Mouse (Mus musculus) intestine, postnatal 0 days (tissue): ENCODE measurements at regions not wholly inside any gene's neighbourhood (a gene's known extent, or its start where the extent isn't known, plus 50 kb on each side); places are given as distances from the start of the nearest gene placed in this dataset.

Experiments
- ATAC-seq: fragments of 200-750 bp; cut with Nextera tagmentation; 2 replicates; pipeline ENCODE4 v1.8.0; 2017; ENCODE audit warnings: mild to moderate bottlenecking, moderate TSS enrichment, moderate library complexity
- H3K27ac ChIP-seq: fragments of 300-500 bp; sonication (generic); 2 replicates; pipeline ENCODE4 v1.5.1; 2014; ENCODE audit warnings: mild to moderate bottlenecking, low read depth, low read length, moderate library complexity
- H3K27me3 ChIP-seq: fragments of 300-500 bp; sonication (generic); replicated peaks from 2 replicates; pipeline ENCODE4 v1.6.1; 2014; ENCODE audit warnings: low read length, mixed read lengths; ENCODE audit not compliant: control insufficient read depth, insufficient read depth
- H3K36me3 ChIP-seq: fragments of 300-500 bp; sonication (generic); 2 replicates; pipeline ENCODE4 v1.6.1; 2014; ENCODE audit warnings: mild to moderate bottlenecking, moderate library complexity; ENCODE audit not compliant: control insufficient read depth, insufficient read depth
- H3K4me1 ChIP-seq: fragments of 300-500 bp; sonication (generic); replicated peaks from 2 replicates; pipeline ENCODE4 v1.6.1; 2014; ENCODE audit warnings: antibody characterized with exemption, low read length, mixed read lengths; ENCODE audit not compliant: control insufficient read depth, insufficient read depth
- H3K4me2 ChIP-seq: fragments of 300-500 bp; sonication (generic); replicated peaks from 2 replicates; pipeline ENCODE4 v1.6.1; 2014; ENCODE audit warnings: low read depth, mild to moderate bottlenecking, moderate library complexity
- H3K4me3 ChIP-seq: fragments of 300-500 bp; sonication (generic); 2 replicates; pipeline ENCODE4 v1.5.1; 2014; ENCODE audit warnings: low read depth, low read length
- H3K9ac ChIP-seq: fragments of 300-500 bp; sonication (generic); 2 replicates; pipeline ENCODE4 v1.6.1; 2014; ENCODE audit warnings: mild to moderate bottlenecking, low read depth, low read length
- H3K9me3 ChIP-seq: fragments of 300-500 bp; sonication (generic); 2 replicates; pipeline ENCODE4 v1.6.1; 2016; ENCODE audit warnings: mixed run types; ENCODE audit not compliant: control insufficient read depth
- CTCF ChIP-seq: sonication (generic); IDR thresholded peaks from 2 replicates; pipeline ENCODE4 v1.5.1; 2016; ENCODE audit warnings: low read depth, mild to moderate bottlenecking, control low read depth, antibody characterized with exemption, moderate library complexity
- WGBS: fragments of 180-500 bp; shearing (Covaris S2); extraction: QIAGEN DNeasy Blood & Tissue Kit; methylation state at CpG from one replicate; pipeline ENCODE4 v1.1.7; 2014; 5-methylcytosine and 5-hydroxymethylcytosine counted together

DNA sequence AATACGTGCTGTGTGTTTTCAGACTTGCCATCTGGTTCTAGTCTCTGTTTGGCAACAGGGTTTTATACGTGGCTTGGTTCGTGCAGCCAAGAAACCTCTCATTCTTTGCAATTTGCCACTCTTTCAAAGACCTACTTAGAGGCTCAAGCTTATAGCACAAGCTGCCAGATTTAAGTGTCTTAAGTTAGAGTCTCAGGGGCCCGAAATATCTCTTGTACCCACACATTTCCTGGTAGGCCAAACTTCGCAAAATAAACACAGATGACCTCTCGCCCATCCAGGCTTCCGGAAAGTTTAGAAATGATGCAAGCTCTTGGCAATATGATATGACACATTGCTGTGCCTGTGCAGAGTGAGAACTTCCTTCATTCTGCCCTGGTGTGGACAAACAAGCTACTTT is 54.8 kb upstream of the Fndc3b start:
- Histone ChIP-seq H3K27me3 (no peaks in the 10 kb centered on the region), H3K4me3 (no peak overlapping the region), H3K36me3 (no peaks in the 10 kb centered on the region), H3K4me2 (no peak overlapping the region), H3K4me1 (no peaks in the 10 kb centered on the region), H3K9me3 (no peaks in the 10 kb centered on the region), H3K9ac (no peak overlapping the region), H3K27ac (no peak overlapping the region)
- no peak for TF ChIP-seq CTCF
- WGBS, result 55% methylated on average over 7 of the region's 7 CpGs
- no peak for ATAC-seq

DNA sequence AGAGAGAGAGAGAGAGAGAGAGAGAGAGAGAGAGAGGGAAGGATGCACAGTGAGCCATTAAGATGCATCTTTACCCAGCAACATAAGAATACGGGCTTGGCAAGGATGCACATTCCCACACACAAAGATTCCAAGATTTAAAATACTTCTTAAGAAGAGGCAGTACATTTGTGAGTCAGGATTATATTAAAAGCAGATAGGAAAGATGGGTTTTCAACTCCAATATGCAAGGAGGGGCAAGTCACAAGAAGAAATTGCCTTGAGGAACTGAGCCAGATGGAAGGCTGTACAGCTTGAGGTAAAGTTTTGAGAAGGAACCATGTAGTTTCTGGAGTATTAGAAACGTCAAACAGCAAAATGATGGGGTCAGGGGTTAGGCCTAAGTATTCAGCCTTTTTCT is 53.4 kb upstream of the Fndc3b start:
- H3K9ac ChIP-seq, result no peak overlapping the region
- 67% methylated on average over 2 of the region's 2 CpGs for WGBS
- no peak overlapping the region for H3K4me3 ChIP-seq
- no peaks in the 10 kb centered on the region for H3K4me1 ChIP-seq
- no peak overlapping the region for H3K27ac ChIP-seq
- no peak overlapping the region for H3K4me2 ChIP-seq
- no peaks in the 10 kb centered on the region for H3K36me3 ChIP-seq
- no peaks in the 10 kb centered on the region for H3K9me3 ChIP-seq
- no peak for ATAC-seq
- no peaks in the 10 kb centered on the region for H3K27me3 ChIP-seq
- TF ChIP-seq CTCF, result no peak

DNA sequence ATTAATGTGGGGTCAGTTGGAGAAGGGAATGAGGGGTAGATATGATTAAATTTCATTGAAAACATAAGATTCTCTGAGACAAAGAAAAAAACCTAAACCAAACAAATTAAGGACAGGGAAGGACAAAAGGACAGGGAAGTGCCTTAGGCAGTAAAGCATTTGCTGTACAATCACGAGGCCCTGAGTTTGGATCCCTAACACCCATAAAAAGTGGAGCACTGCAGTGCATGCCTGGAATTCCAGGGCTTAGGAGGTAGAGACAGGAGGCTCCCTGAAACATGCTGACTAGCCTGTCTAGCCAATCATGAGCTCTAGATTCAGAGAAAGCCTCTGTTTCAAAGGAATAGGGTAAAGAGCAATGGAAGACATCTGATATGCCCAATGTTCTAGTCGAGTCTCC is 49.9 kb upstream of the Fndc3b start:
- no peak for TF ChIP-seq CTCF
- H3K27me3 ChIP-seq, result no peaks in the 10 kb centered on the region
- H3K36me3 ChIP-seq, result no peaks in the 10 kb centered on the region
- no peak overlapping the region for H3K9ac ChIP-seq
- H3K4me1 ChIP-seq, result no peaks in the 10 kb centered on the region
- 56% methylated on average over 2 of the region's 2 CpGs for WGBS
- H3K4me2 ChIP-seq, result no peak overlapping the region
- H3K27ac ChIP-seq, result no peak overlapping the region
- H3K4me3 ChIP-seq, result no peak overlapping the region
- H3K9me3 ChIP-seq, result no peaks in the 10 kb centered on the region
- no peak for ATAC-seq
